Mouse (Mus musculus) liver, embryonic 14.5 days (tissue): ENCODE measurements around the gene Olig2.

ENCODE experiments used
- CTCF ChIP-seq: IDR thresholded peaks from 2 replicates; pipeline ENCODE4 v1.5.1; 2016; ENCODE audit warnings: antibody characterized with exemption, low read depth, control low read depth
- EP300 ChIP-seq: IDR thresholded peaks from 2 replicates; pipeline ENCODE4 v1.6.1; 2016; ENCODE audit warnings: antibody characterized with exemption, low read depth

- no peak for TF ChIP-seq CTCF
- TF ChIP-seq EP300, result no peak
These were observed 3.8 kb downstream of the Olig2 start for GRCm38 (mm10) chr16:91229072-91229348.
